Mouse (Mus musculus): ENCODE data around the gene 4930449I24Rik.
"Not testable (repeated sequence)": the region's sequence is repeated elsewhere in the genome, so short reads cannot be mapped to it uniquely, and the experiment has no call there.

Gene 4930449I24Rik

DNA sequence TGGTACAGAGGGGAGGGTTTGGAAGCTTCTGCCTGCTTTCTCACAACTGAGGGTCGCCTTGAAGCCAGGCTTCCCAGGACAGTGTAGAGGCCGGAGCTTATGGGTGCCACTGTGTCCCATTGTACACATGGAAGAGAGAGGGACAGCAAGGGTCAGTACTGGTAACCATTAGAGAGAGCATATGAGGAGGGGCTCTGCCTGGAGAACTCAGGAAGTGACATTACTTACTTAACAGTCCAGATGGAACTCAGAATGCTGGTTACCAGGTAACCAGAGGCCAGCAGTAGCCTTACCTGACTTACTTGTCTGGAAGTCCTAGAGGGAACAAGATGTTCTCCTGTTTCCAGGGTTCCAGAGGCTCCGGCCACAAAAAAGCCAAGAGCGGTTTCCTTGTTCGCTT lies at the start of gene 4930449I24Rik:
4930449I24Rik (plus strand) TSS at position 301 of the 400 bp plus-strand sequence.
- not testable (repeated sequence) for DNase-seq (ENCODE audit: low spot score)

GRCm38 (mm10) chr5:146453556-146453955 lies 48.6 kb upstream of the 4930449I24Rik start:
- DNase-seq (ENCODE audit: low spot score), result no peak

- DNase-seq (ENCODE audit: low spot score), result no peak
These were observed 40.6 kb upstream of the 4930449I24Rik start for GRCm38 (mm10) chr5:146461612-146462011.

DNA sequence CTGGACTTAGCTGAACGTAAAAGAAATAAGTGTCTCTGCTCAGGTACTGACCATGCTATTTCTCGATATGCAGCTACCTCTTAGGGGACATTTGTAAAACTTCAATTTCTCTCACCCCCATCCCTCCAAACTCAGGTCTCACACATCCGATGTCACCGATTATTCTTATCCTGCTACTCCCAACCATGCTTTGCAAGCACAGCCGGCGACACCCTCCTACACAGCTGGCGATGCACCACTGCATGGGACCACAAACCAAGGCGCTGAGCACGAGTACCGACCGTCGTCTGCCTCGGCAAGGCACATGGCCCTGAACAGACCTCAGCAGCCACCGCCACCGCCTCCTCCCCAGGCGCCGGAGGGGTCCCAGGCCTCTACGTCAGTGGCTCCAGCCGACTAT lies 35.5 kb upstream of the 4930449I24Rik start:
- no peak for DNase-seq (ENCODE audit: low spot score)

GRCm38 (mm10) chr5:146468311-146468710 lies 33.9 kb upstream of the 4930449I24Rik start:
- DNase-seq (ENCODE audit: low spot score), result no peak

- DNase-seq (ENCODE audit: low spot score), result no peak
These were observed 31.4 kb upstream of the 4930449I24Rik start for GRCm38 (mm10) chr5:146470821-146471220.

DNA sequence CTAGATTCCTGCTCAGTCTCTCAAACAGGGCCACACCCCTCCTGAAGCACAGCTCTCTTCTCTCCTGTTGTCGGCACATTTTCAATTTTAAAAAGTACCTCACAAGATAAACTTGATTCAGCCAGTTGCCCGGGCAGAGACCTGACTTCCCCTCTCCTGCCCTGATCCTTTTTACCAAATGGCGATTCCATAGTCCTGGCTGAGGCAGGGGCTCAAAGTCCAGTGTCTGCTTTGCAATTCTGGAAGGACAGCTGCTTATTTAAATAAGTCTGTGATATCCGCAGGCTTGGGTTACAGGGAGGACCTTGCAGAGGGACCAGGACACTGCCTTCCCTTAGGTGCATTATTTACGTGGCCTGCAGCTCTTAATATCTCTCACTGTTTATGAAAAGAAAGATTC lies 30.9 kb upstream of the 4930449I24Rik start:
- DNase-seq (ENCODE audit: low spot score), result no peak

- no peak for DNase-seq (ENCODE audit: low spot score)
These were observed 30.4 kb upstream of the 4930449I24Rik start for GRCm38 (mm10) chr5:146471821-146472220.

- DNase-seq (ENCODE audit: low spot score), result peak; percentile 30
These were observed 22.6 kb upstream of the 4930449I24Rik start for GRCm38 (mm10) chr5:146479564-146479963.

DNA sequence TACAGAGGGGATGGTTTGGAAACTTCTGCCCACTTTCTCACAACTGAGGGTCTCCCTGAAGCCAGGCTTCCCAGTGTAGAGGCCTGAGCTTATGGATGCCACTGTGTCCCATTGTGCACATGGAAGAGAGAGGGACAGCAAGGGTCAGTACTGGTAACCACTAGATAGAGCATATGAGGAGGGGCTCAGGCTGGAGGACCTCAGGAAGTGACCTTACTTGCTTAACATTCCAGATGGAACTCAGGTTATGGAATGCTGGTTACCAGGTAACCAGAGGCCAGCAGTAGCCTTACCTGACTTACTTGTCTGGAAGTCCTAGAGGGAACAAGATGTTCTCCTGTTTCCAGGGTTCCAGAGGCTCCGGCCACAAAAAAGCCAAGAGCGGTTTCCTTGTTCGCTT lies 20.5 kb upstream of the 4930449I24Rik start, which contains the start of gene Gm6408:
Gm6408 (plus strand) TSS at position 301 of the 400 bp plus-strand sequence.
- not testable (repeated sequence) for DNase-seq (ENCODE audit: low spot score)

- not testable (repeated sequence) for DNase-seq (ENCODE audit: low spot score)
These were observed 13.2 kb upstream of the 4930449I24Rik start for GRCm38 (mm10) chr5:146488959-146489358.

GRCm38 (mm10) chr5:146491063-146491462 lies 11.1 kb upstream of the 4930449I24Rik start, which contains the start of gene Gm6370:
Gm6370 (plus strand) TSS chr5:146491363.
- DNase-seq (ENCODE audit: low spot score), result not testable (repeated sequence)

DNA sequence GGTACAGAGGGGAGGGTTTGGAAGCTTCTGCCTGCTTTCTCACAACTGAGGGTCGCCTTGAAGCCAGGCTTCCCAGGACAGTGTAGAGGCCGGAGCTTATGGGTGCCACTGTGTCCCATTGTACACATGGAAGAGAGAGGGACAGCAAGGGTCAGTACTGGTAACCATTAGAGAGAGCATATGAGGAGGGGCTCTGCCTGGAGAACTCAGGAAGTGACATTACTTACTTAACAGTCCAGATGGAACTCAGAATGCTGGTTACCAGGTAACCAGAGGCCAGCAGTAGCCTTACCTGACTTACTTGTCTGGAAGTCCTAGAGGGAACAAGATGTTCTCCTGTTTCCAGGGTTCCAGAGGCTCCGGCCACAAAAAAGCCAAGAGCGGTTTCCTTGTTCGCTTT lies 11.6 kb downstream of the 4930449I24Rik start, which contains the start of gene Gm3402:
Gm3402 (plus strand) TSS at position 301 of the 400 bp plus-strand sequence.
- not testable (repeated sequence) for DNase-seq (ENCODE audit: low spot score)

GRCm38 (mm10) chr5:146525501-146525900 lies 23.3 kb downstream of the 4930449I24Rik start, which contains the start of gene Gm3404:
Gm3404 (plus strand) TSS chr5:146525801.
- not testable (repeated sequence) for DNase-seq (ENCODE audit: low spot score)

DNA sequence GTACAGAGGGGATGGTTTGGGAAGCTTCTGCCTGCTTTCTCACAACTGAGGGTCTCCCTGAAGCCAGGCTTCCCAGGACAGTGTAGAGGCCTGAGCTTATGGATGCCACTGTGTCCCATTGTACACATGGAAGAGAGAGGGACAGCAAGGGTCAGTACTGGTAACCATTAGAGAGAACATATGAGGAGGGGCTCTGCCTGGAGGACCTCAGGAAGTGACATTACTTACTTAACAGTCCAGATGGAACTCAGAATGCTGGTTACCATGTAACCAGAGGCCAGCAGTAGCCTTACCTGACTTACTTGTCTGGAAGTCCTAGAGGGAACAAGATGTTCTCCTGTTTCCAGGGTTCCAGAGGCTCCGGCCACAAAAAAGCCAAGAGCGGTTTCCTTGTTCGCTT lies 35.1 kb downstream of the 4930449I24Rik start, which contains the start of gene Gm3409:
Gm3409 (plus strand) TSS at position 301 of the 400 bp plus-strand sequence.
- DNase-seq (ENCODE audit: low spot score), result not testable (repeated sequence)

Data from adipocyte (in vitro differentiated cells).